Mouse (Mus musculus) naive thymus-derived CD4-positive, alpha-beta T cell, adult 2 months (primary cell): ENCODE data around the gene Fam32a.

ENCODE experiments used
- DNase-seq: peaks from one replicate; pipeline ENCODE4 v3.0.0-alpha.2; 2011; ENCODE audit warnings: low read depth

Fam32a gene

GRCm38 (mm10) chr8:72240403-72240763 lies 20.9 kb downstream of the Fam32a start:
- no peak for DNase-seq

DNA sequence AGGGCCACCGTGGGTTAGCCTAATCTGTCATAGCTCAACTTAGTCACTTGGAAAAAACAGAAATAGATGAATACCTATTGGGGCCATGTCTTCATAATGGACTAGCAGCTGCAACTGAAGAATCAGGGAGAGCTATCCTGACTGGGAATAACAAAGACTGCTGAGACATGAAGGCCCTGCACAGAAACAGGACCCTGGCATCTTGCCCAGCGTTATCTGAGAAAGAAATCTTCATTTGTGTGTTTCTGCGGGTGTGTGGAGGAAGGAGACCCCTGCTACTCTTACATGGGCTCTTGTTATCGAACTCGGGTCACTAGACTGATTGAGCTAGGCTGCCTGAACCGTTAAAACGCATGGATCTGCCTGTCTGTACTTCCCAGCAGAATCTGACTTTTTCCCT lies 21.4 kb downstream of the Fam32a start:
- no peak for DNase-seq

DNA sequence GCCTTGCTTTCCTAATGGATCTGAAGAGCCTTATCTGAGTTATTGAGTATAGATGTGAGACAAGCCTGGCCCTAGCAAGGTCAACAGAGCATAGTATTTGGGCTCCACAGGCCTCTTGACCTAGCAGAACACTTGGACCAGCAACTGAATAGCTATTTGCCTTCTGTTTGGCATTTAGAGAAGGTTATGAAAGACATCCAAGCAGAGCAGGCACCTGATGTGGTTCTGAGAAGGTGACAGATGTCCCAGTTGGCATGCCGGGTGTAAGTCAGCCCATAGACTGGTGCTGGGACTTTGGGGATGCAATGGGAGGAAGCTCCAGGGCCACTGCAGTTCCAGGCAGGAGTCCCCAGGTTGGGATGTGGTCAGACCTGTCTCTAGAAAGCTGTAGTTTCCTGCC lies 22.7 kb downstream of the Fam32a start:
- no peak for DNase-seq

- no peak for DNase-seq
These were observed 25.1 kb downstream of the Fam32a start for GRCm38 (mm10) chr8:72244610-72245009.

DNA sequence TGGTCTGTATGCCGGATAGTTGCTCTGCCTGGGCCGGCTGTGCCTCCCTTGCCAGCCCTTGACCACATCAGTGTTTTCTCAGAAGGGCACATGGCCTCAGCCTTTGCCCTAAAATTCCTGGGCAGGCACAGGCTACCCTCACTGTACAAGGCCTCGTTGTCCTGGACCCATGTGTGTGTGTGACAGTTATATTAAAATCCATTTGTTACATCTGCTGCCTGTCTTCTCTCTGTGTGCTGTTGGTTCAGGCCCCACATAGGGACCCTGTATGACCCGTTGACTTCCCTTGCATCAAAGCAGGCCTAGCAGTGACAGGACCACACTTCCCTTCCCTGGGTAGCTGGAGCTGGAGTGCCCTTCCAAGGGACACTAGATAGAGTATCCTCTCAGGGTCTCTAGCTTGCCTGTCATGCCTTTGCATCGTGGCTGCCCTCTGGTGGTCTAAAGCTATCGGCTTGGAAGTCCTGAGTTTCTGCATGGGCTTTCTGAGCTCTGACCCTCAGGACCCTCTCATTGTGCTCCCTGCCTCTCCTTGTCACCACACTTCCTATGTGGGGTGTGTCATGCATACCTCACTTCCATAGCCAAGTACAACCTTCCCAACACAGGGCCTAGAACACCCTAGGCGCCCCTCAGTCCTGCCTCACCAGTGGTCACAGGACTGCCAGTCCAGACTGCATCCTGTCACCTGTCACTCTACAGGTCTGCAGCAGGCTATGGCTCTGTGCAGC lies 37.8 kb downstream of the Fam32a start:
- DNase-seq: peak; percentile 54

DNA sequence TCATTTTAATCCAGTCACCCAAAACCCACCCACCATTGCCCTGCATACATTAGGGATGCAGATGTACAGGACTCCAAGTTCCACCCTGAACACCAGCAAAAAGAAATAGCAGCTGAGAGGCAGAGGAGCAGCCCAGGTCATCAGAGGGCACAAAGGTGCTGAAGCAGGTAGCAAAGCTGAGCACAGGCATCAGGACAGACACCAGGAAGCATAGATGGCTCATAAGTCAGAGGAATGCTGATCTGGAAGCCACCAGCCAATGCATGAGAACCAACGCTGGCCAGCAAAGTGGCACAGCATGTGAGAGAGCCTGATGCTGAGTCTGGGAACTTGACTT lies 38.3 kb downstream of the Fam32a start:
- DNase-seq: no peak

DNA sequence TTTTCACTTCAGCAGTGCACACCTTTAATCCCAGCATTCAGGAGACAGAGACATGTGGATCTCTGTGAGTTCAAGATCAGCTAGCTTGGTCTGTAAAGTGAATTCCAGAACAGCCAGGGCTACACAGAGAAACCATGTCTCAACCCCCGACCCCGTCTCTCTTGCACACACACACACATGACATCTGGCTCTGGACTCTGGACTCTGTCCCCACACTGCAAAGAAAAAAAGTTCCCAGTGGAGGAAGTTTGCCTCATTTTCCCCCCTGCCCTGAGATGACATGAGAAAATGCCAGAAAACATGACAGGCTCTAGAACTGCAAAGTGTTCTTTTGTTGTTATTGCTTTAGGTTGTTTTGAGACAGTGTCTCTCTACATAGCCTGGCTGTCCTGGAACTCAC lies 40.3 kb downstream of the Fam32a start:
- DNase-seq: no peak

DNA sequence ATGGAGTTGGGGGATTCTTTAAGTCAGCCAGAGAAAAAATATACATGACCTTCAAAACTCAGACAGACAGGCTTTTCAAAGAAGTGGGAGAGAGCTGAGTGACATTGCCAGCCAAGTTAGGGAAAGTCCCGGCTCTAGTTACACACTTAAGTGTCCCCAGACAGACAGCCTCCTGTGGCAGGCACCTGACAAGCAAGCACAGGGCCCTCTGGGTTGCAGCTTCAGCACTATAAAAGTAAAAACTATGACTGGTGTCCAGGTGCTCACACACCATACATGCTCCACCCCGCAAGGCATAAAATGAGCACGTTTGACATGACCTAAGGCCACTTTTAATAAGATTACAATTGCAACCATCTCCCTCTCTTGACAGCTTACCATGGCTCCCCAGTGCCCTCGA lies 41.1 kb downstream of the Fam32a start:
- DNase-seq: no peak

DNA sequence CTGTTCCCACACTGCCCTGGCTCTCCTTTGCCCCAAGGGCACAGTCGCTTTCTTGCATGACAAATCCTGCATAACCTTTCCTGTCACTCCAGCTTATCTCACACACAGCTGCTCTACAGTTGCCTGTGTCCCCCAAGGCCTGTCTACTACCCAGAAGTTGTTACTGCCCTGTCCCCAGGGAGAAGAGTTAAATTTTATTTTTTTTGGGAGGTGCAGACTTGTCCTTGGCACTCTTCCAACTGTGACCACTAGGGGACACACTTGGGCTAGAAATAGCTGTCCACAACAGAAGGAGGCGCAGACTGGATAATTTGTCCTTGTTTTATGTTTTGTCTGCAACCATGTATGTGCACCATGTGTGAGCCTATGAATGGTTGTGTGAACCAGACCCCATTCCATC lies 41.5 kb downstream of the Fam32a start:
- peak; percentile 92 for DNase-seq

DNA sequence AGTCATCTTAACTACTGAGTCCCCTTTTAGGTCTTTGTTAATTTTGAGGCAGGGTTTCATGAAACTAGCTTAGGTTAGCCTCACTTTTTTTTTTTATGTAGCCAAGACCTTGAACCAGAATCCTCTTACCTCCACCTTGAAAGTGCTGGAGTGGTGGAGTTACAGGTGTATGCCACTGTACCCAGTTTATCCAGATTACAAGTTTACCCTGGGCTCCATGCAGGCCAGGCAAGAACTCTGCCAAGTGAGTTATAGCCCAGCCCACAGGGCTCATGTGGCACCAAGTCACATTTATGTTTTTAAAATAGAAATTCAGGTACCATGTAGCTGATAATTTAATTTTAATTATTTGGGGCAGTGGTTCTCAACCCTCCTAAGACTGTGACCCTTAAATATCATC lies 41.9 kb downstream of the Fam32a start:
- no peak for DNase-seq

DNA sequence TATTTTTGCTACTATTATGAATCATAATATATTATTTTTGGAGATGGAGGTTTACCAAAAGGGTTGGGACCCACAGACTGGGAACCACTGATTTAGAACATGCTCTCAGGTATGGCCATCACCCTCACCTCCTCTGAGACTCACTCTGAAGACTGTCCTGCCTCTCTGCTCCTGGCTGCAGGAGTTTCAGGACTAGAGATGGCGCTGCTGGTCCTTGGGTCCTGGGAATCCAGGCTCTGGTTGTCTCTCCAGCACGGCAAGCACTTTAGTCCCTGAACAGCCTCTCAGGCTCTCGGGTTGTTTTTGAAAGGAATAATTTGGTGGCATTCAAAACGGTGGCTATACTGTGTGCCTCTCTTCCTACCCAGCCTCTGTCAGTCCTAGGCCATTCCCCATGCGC lies 42.3 kb downstream of the Fam32a start:
- DNase-seq: no peak

- DNase-seq: no peak
These were observed 43.2 kb downstream of the Fam32a start for GRCm38 (mm10) chr8:72262756-72263155.

DNA sequence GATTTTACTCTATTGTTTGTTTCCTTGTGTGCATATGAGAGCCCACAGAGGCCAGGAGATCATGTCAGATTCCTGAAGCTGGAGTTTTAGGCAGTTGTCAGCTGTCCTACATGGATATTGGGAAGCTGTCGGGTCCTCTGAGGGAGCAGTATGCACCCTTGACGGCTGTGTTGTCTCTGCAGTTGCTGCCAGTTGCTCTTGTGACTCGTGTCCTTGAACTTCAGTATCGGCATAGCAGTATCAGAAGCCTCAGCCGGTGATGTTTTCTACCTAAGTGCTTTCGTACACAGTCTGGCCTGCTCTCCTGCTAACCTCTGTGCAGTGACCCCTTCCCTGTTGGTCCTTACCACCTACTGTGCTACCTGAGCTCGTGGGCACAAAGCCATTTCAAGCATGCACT lies 43.9 kb downstream of the Fam32a start:
- DNase-seq: no peak

DNA sequence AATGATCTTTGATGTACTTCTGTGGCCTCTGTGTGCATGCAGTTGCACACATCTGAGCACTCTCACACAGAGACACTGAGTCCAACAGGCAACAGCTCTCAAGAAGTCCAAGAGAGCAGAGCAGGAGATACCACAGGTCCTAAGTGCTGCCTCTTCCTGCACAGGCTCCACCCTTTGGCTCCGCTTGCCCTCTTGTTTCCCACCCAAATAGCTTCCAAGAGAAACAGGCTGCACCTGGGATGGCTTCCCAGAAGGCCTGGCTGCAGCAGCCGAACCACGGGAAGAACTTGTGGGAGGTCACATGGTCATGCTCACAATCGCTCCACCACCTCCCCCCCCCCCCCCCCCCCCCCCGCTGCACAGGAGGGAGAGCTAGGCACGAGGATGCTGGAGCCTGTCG lies 45.8 kb downstream of the Fam32a start:
- DNase-seq: no peak

- no peak for DNase-seq
These were observed 47.1 kb downstream of the Fam32a start for GRCm38 (mm10) chr8:72266671-72267070.

DNA sequence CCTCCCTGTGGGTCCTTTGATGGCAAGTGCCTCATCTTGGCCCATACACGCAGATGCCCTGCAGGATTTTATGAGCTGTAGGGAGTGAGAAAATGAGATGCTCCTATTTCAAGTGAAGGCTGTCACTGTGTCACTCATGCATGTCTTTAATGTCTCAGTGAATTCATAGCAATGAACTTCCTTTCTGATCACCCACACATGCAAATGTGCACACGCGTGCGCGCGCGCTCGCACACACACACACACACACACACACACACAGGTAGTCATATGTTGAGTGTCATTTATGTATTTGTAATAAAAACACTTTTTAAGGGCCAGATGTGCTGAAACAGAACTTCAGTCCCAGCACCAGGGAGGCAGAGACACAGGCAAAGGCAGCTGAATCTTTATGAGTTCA lies 47.6 kb downstream of the Fam32a start:
- DNase-seq: no peak

GRCm38 (mm10) chr8:72268356-72268755 lies 48.8 kb downstream of the Fam32a start:
- DNase-seq: no peak

GRCm38 (mm10) chr8:72270606-72271005 lies 51.1 kb downstream of the Fam32a start:
- no peak for DNase-seq

GRCm38 (mm10) chr8:72271051-72271660 lies 51.6 kb downstream of the Fam32a start:
- no peak for DNase-seq

DNA sequence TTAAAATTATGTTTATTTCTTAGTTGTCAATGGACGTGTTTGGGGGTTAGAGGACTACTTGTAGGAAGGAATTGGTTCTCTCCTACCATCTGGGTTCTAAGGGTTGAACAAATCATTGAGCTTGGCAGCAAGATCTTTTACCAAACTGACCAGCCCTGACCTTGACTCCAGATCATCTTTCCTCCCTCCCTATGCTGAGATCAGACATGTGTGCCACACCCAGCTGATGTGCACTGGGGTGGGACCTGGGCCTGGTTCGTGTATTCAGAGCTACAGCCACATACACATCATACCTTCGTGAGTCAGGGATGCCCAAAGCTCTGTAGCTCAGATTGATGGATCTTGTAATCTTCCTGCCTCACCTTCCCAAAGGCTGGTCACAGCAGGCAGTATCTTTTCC lies 52.2 kb downstream of the Fam32a start:
- no peak for DNase-seq

GRCm38 (mm10) chr8:72272361-72272760 lies 52.8 kb downstream of the Fam32a start:
- peak; percentile 90 for DNase-seq

GRCm38 (mm10) chr8:72273111-72273770 lies 53.7 kb downstream of the Fam32a start:
- DNase-seq: no peak

DNA sequence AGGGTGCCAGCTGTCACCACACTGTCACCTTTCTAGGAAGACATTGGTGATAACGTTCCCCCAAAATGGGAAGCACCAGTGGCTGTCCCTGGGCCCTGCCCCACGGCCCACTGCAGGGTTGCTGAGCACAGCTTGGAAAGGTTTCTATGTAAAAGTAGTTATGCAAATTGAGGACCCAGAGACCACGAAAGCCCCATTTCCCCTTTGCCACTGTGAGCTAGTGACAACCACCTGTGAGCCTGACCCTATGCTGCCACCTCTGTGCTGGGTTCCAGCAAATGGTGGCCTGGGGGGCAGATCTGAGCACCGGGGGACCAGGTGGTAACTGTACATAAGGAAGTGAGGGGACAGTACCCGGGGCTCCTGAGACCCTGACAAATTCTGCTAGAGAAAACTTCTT lies 54.3 kb downstream of the Fam32a start:
- DNase-seq: no peak
